Mouse (Mus musculus): ENCODE measurements around the gene 1700014D04Rik. TPM values are rescaled to one million over a fixed set of nuclear protein-coding genes. Genes with fewer than 3 reads are reported as not detected.

The 1700014D04Rik gene
- total and polyA plus RNA-seq, 2 experiments from 2014 or later, result 0.35 to 1.8 TPM

- no peak overlapping the region for H3K4me3 ChIP-seq (ENCODE audit: low read depth, low read length)
- no peak overlapping the region; the same call in 1 of the 2 replicates for H3K27ac ChIP-seq (ENCODE audit: low read depth, low read length)
- no peaks in the 10 kb centered on the region for H3K27me3 ChIP-seq (ENCODE audit: insufficient read depth, low read length)
- no peak for TF ChIP-seq CTCF (IDR thresholded peaks at IDR 0.05)
- DNase-seq (ENCODE audit: low spot score), result no peak
- ATAC-seq (ENCODE audit: low FRiP score), result no peak
- 83% methylated on average over 11 of the region's 11 CpGs for WGBS
- H3K36me3 ChIP-seq (ENCODE audit: insufficient read depth, low read length), result peaks cover 5% of the 10 kb centered on the region; the same call in 1 of the 2 replicates
- H3K9me3 ChIP-seq (ENCODE audit: low read length), result no peaks in the 10 kb centered on the region
- H3K9ac ChIP-seq (replicated peaks; ENCODE audit: low read length, poor library complexity, severe bottlenecking), result no peak overlapping the region
- H3K4me1 ChIP-seq (ENCODE audit: insufficient read depth, low read length), result peaks cover 3% of the 10 kb centered on the region; the same call in 1 of the 2 replicates
- no peak overlapping the region for H3K4me2 ChIP-seq (ENCODE audit: low read depth, low read length, poor library complexity, severe bottlenecking)
These were observed 20.4 kb upstream of the 1700014D04Rik start for GRCm38 (mm10) chr13:59766786-59767515.

- Histone ChIP-seq H3K9ac (replicated peaks; ENCODE audit: low read length, poor library complexity, severe bottlenecking) (no peak overlapping the region), H3K4me3 (ENCODE audit: low read depth, low read length) (no peak overlapping the region), H3K4me2 (ENCODE audit: low read depth, low read length, poor library complexity, severe bottlenecking) (no peak overlapping the region), H3K4me1 (ENCODE audit: insufficient read depth, low read length) (peaks cover 3% of the 10 kb centered on the region; the same call in 1 of the 2 replicates), H3K36me3 (ENCODE audit: insufficient read depth, low read length) (peaks cover 36% of the 10 kb centered on the region), H3K27ac (ENCODE audit: low read depth, low read length) (no peak overlapping the region), H3K9me3 (ENCODE audit: low read length) (no peaks in the 10 kb centered on the region), H3K27me3 (ENCODE audit: insufficient read depth, low read length) (no peaks in the 10 kb centered on the region)
- DNase-seq (ENCODE audit: low spot score) (no peak), ATAC-seq (ENCODE audit: low FRiP score) (no peak)
- no peak for TF ChIP-seq CTCF (IDR thresholded peaks at IDR 0.05)
- WGBS, result 98% methylated on average over 7 of the region's 7 CpGs
These were observed 16.2 kb upstream of the 1700014D04Rik start for GRCm38 (mm10) chr13:59762791-59763190.

- Histone ChIP-seq H3K36me3 (ENCODE audit: insufficient read depth, low read length) (peaks cover 48% of the 10 kb centered on the region), H3K4me1 (ENCODE audit: insufficient read depth, low read length) (no peaks in the 10 kb centered on the region), H3K27me3 (ENCODE audit: insufficient read depth, low read length) (no peaks in the 10 kb centered on the region), H3K4me2 (ENCODE audit: low read depth, low read length, poor library complexity, severe bottlenecking) (no peak overlapping the region), H3K27ac (ENCODE audit: low read depth, low read length) (no peak overlapping the region), H3K4me3 (ENCODE audit: low read depth, low read length) (no peak overlapping the region), H3K9me3 (ENCODE audit: low read length) (no peaks in the 10 kb centered on the region), H3K9ac (replicated peaks; ENCODE audit: low read length, poor library complexity, severe bottlenecking) (no peak overlapping the region)
- DNase-seq (ENCODE audit: low spot score), result no peak
- ATAC-seq (ENCODE audit: low FRiP score), result no peak
- TF ChIP-seq CTCF (IDR thresholded peaks at IDR 0.05), result no peak
- 92% methylated on average over 7 of the region's 7 CpGs for WGBS
These were observed 10.4 kb upstream of the 1700014D04Rik start for GRCm38 (mm10) chr13:59756906-59757305.

GRCm38 (mm10) chr13:59750310-59750709, 3.8 kb upstream of the 1700014D04Rik start:
- Histone ChIP-seq H3K9me3 (ENCODE audit: low read length) (no peaks in the 10 kb centered on the region), H3K36me3 (ENCODE audit: insufficient read depth, low read length) (peaks cover 13% of the 10 kb centered on the region; the same call in 1 of the 2 replicates), H3K4me1 (ENCODE audit: insufficient read depth, low read length) (no peaks in the 10 kb centered on the region), H3K4me2 (ENCODE audit: low read depth, low read length, poor library complexity, severe bottlenecking) (no peak overlapping the region), H3K4me3 (ENCODE audit: low read depth, low read length) (no peak overlapping the region), H3K27me3 (ENCODE audit: insufficient read depth, low read length) (no peaks in the 10 kb centered on the region), H3K9ac (replicated peaks; ENCODE audit: low read length, poor library complexity, severe bottlenecking) (no peak overlapping the region), H3K27ac (ENCODE audit: low read depth, low read length) (no peak overlapping the region)
- DNase-seq (ENCODE audit: low spot score) (no peak), ATAC-seq (ENCODE audit: low FRiP score) (no peak)
- TF ChIP-seq CTCF (IDR thresholded peaks at IDR 0.05), result no peak
- 90% methylated on average over 12 of the region's 12 CpGs for WGBS

- ATAC-seq (ENCODE audit: low FRiP score) (no peak), DNase-seq (ENCODE audit: low spot score) (no peak)
- H3K4me3 ChIP-seq (ENCODE audit: low read depth, low read length), result no peak overlapping the region
- no peaks in the 10 kb centered on the region for H3K36me3 ChIP-seq (ENCODE audit: insufficient read depth, low read length)
- H3K4me2 ChIP-seq (ENCODE audit: low read depth, low read length, poor library complexity, severe bottlenecking), result no peak overlapping the region
- no peaks in the 10 kb centered on the region for H3K27me3 ChIP-seq (ENCODE audit: insufficient read depth, low read length)
- no peak overlapping the region for H3K9ac ChIP-seq (replicated peaks; ENCODE audit: low read length, poor library complexity, severe bottlenecking)
- no peak for TF ChIP-seq CTCF (IDR thresholded peaks at IDR 0.05)
- H3K4me1 ChIP-seq (ENCODE audit: insufficient read depth, low read length), result no peaks in the 10 kb centered on the region
- no peaks in the 10 kb centered on the region for H3K9me3 ChIP-seq (ENCODE audit: low read length)
- no peak overlapping the region for H3K27ac ChIP-seq (ENCODE audit: low read depth, low read length)
- WGBS, result 83% methylated on average over 6 of the region's 6 CpGs
These were observed 388 bp downstream of the 1700014D04Rik start for GRCm38 (mm10) chr13:59746164-59746563.

GRCm38 (mm10) chr13:59745462-59745861, 1.1 kb downstream of the 1700014D04Rik start:
- no peaks in the 10 kb centered on the region for H3K27me3 ChIP-seq (ENCODE audit: insufficient read depth, low read length)
- 82% methylated on average over 6 of the region's 6 CpGs for WGBS
- ATAC-seq (ENCODE audit: low FRiP score) (no peak), DNase-seq (ENCODE audit: low spot score) (no peak)
- H3K4me3 ChIP-seq (ENCODE audit: low read depth, low read length), result no peak overlapping the region
- no peaks in the 10 kb centered on the region for H3K36me3 ChIP-seq (ENCODE audit: insufficient read depth, low read length)
- no peaks in the 10 kb centered on the region for H3K4me1 ChIP-seq (ENCODE audit: insufficient read depth, low read length)
- H3K9me3 ChIP-seq (ENCODE audit: low read length), result no peaks in the 10 kb centered on the region
- no peak for TF ChIP-seq CTCF (IDR thresholded peaks at IDR 0.05)
- H3K9ac ChIP-seq (replicated peaks; ENCODE audit: low read length, poor library complexity, severe bottlenecking), result no peak overlapping the region
- no peak overlapping the region for H3K4me2 ChIP-seq (ENCODE audit: low read depth, low read length, poor library complexity, severe bottlenecking)
- H3K27ac ChIP-seq (ENCODE audit: low read depth, low read length), result no peak overlapping the region
